Mouse (Mus musculus) left cerebral cortex, adult 9 months (tissue): Measurements from ENCODE around the gene Mcl1.
"Not testable (repeated sequence)": the region's sequence is repeated elsewhere in the genome, so short reads cannot be mapped to it uniquely, and the experiment has no call there.

ENCODE experiments used
- DNase-seq, 2 experiments: peaks; one replicate each; pipeline ENCODE4 v3.0.0; 2022; ENCODE audit warnings: low spot score in 2 of 2

The Mcl1 gene

GRCm38 (mm10) chr3:95666124-95666844, 7.7 kb downstream of the Mcl1 start:
- DNase-seq: no peak

- DNase-seq: no peak
Observed at GRCm38 (mm10) chr3:95667521-95667920, 8.9 kb downstream of the Mcl1 start.

GRCm38 (mm10) chr3:95668026-95668425, 9.4 kb downstream of the Mcl1 start:
- peak in 1 of 2 experiments; percentile 43 for DNase-seq

GRCm38 (mm10) chr3:95668589-95669308, 10.2 kb downstream of the Mcl1 start:
- no peak for DNase-seq

- no peak for DNase-seq
Observed at GRCm38 (mm10) chr3:95669309-95669665, 10.7 kb downstream of the Mcl1 start.

GRCm38 (mm10) chr3:95670419-95670818, 11.8 kb downstream of the Mcl1 start:
- DNase-seq: not testable (repeated sequence)

- no peak for DNase-seq
Observed at GRCm38 (mm10) chr3:95671201-95671600, 12.6 kb downstream of the Mcl1 start.

GRCm38 (mm10) chr3:95672461-95672860, 13.9 kb downstream of the Mcl1 start:
- no peak for DNase-seq

GRCm38 (mm10) chr3:95672861-95673706, 14.5 kb downstream of the Mcl1 start:
- DNase-seq: no peak

- DNase-seq: peak in 1 of 2 experiments; percentile 30
Observed at GRCm38 (mm10) chr3:95673707-95674211, 15.2 kb downstream of the Mcl1 start.

GRCm38 (mm10) chr3:95674236-95674635, 15.6 kb downstream of the Mcl1 start:
- no peak for DNase-seq

GRCm38 (mm10) chr3:95674812-95675211, 16.2 kb downstream of the Mcl1 start:
- DNase-seq: no peak

GRCm38 (mm10) chr3:95675301-95676092, 16.9 kb downstream of the Mcl1 start:
- DNase-seq: peak in 1 of 2 experiments; percentile 67

- peak in 1 of 2 experiments; percentile 70 for DNase-seq
Observed at GRCm38 (mm10) chr3:95676745-95677419, 18.3 kb downstream of the Mcl1 start.

GRCm38 (mm10) chr3:95677420-95678090, 19.0 kb downstream of the Mcl1 start:
- no peak for DNase-seq

GRCm38 (mm10) chr3:95679551-95679950, 21.0 kb downstream of the Mcl1 start:
- no peak for DNase-seq

- DNase-seq: no peak
Observed at GRCm38 (mm10) chr3:95680673-95681072, 22.1 kb downstream of the Mcl1 start.

GRCm38 (mm10) chr3:95681365-95681764, 22.8 kb downstream of the Mcl1 start:
- no peak for DNase-seq

- DNase-seq: no peak
Observed at GRCm38 (mm10) chr3:95682878-95683277, 24.3 kb downstream of the Mcl1 start.

- DNase-seq: no peak
Observed at GRCm38 (mm10) chr3:95684846-95685245, 26.3 kb downstream of the Mcl1 start.
